Mouse (Mus musculus) T-helper 1 cell (primary cell): ENCODE measurements around the gene Cacng3.

Experiments
- in situ Hi-C: fragments of 300-600 bp; cut with MboI, MseI; formaldehyde crosslinking; loops from one replicate; pipeline ENCODE4 v1.15.1; 2025; ENCODE audit warnings: high pct_unique_total_duplicates

Gene Cacng3

DNA sequence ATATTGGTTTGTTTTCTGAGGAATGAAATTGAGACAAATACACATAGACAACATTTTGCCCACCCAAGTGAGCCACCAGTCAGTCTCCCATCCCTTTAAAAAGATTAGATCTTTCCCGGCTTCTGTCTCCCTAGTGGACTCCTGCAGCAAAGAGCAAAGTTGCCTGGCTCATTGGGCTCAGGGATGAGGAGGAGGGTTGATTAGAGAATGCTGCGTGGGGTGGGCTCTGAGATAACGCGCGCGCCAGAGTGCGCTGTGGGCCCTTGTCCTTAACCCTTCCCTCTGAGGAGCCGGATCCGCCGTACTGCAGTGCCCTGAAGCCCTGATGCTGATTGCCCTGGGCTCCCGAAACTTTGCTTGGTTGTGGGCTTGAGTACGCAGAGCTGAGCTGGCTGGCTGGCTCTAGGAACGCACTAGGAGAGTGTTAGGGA, at the start of gene Cacng3:
Cacng3 (plus strand) TSS at position 51 of the 431 bp plus-strand sequence.
- in situ Hi-C loops: no loop called here

- in situ Hi-C loops: no loop called here
Measured at GRCm38 (mm10) chr7:122622125-122622774, 48.0 kb upstream of the Cacng3 start.

- in situ Hi-C loops: no loop called here
Measured at GRCm38 (mm10) chr7:122623753-122624152, 46.5 kb upstream of the Cacng3 start.

- in situ Hi-C loops: no loop called here
Measured at GRCm38 (mm10) chr7:122628050-122628449, 42.2 kb upstream of the Cacng3 start.

GRCm38 (mm10) chr7:122630386-122630785, 39.9 kb upstream of the Cacng3 start:
- in situ Hi-C loops: no loop called here

GRCm38 (mm10) chr7:122631151-122631550, 39.1 kb upstream of the Cacng3 start:
- in situ Hi-C loops: no loop called here

DNA sequence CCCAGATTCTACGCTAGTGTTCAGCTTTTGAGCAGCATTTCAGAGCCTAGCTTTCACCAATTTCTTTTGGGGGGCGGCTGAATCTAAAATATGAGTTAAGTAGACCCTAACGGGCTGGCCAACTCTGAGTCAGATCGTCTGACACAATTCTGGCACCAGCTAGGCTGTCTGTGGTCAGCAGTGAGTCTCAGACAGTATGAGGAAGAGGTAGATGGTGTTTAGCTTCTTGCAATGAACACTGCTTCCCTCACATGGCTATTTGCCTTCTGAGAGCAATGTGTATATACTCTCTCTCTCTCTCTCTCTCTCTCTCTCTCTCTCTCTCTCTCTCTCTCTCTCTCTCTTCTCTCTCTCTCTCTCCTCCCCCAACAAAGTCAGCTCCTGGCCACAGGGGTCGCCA, 37.3 kb upstream of the Cacng3 start:
- in situ Hi-C loops: no loop called here

- in situ Hi-C loops: no loop called here
Measured at GRCm38 (mm10) chr7:122633463-122633862, 36.8 kb upstream of the Cacng3 start.

- in situ Hi-C loops: no loop called here
Measured at GRCm38 (mm10) chr7:122643676-122644075, 26.6 kb upstream of the Cacng3 start.

DNA sequence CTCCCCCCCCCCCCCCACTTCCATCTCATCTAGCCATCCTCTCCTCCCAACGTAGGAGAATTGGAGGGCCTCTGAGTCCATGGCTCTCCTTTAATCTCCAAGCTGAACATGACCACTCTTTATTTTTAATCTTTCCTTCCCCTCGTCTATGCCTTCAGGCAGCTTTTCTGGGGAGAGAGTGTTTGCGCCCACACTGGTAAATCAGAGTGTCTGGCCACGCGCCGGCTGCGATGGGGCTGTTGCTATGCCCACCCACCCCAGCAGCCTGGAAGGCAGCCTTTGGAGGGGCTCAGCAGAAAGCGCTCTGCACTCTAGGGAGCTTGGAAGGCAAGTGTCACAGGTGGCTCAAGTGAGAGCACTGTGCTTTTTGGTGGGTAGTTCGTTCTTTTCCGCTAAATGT, 21.0 kb upstream of the Cacng3 start:
- in situ Hi-C loops: no loop called here

GRCm38 (mm10) chr7:122652523-122652922, 17.8 kb upstream of the Cacng3 start:
- in situ Hi-C loops: loop anchor here (10.0 kb wide), 1 partner anchor 168 kb away; no protein-coding TSS in a partner anchor

- in situ Hi-C loops: loop anchor here (10.0 kb wide), 1 partner anchor 172 kb away; no protein-coding TSS in a partner anchor
Measured at GRCm38 (mm10) chr7:122656671-122657070, 13.6 kb upstream of the Cacng3 start.

DNA sequence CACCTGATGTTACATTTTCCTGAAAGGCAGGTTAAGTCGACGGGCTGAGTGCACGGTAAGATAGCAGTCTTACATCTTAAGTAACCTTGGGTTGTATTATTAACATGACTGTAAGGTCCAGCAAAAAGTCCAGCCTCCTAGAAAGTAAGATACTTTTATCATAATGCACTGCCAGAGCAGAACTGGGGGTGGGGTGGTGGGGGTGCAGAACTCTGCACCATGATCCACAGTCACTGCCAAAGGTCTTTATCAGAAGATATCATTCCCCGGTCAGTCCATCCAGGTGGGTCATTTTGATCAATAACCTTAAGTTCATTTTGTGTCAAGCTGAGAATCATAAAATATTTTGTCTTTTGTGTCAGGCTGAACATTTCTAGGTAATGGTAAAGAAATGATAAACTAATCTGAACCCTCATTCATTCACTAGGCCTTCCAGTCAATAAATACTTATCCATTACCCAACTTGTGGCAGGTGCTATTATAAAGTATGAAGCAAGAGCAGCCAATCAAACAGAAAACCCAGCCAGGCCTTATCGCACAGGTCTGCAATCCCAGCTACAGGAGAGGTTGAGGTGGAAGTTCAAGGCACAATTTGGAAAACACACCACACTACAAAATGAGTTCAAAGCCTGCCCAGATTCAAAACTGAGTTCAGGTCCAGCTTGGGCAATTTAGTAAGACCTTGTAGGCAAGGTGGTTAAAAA, 12.7 kb upstream of the Cacng3 start:
- in situ Hi-C loops: loop anchor here (10.0 kb wide), 1 partner anchor 173 kb away; no protein-coding TSS in a partner anchor

- in situ Hi-C loops: no loop called here
Measured at GRCm38 (mm10) chr7:122665311-122666049, 4.8 kb upstream of the Cacng3 start.

GRCm38 (mm10) chr7:122667903-122668302, 2.4 kb upstream of the Cacng3 start:
- in situ Hi-C loops: no loop called here

DNA sequence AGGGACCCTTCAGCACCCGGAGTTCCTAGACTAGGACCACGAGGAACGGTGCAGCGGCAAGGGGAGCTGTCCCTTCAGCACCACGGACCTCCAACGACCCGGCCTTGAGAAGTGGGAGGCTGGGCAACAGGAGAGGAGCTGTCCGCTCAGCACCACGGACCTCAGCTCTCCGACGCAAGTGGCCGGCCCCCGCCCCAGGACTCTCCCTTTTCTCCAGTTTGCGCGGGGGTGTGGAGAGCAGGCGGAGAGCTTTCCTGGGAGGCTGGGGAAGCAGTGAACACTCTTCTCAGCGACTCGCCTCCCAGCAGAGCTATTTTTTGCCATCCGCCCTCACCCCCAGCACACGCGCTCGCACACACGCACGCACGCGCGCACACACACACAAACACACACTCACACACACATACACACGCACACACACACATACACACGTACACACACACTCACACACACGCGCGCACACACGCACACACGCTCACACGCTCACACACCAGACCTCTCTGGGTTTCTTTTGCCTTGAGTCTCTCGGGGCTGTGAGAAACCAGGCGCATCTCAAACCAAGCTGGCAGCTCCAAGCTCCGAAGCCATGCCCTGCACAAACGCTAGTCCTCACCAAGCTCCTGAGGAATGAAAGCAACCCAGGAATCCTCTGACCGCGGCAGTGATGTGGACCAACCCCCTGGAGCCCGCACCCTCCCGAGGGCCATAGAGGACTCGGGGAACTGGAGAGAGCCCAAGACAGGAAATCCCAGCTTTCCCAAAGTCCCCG, 765 bp downstream of the Cacng3 start:
- in situ Hi-C loops: no loop called here

- in situ Hi-C loops: no loop called here
Measured at GRCm38 (mm10) chr7:122672981-122673380, 2.7 kb downstream of the Cacng3 start.

- in situ Hi-C loops: no loop called here
Measured at GRCm38 (mm10) chr7:122675207-122675606, 4.9 kb downstream of the Cacng3 start.

DNA sequence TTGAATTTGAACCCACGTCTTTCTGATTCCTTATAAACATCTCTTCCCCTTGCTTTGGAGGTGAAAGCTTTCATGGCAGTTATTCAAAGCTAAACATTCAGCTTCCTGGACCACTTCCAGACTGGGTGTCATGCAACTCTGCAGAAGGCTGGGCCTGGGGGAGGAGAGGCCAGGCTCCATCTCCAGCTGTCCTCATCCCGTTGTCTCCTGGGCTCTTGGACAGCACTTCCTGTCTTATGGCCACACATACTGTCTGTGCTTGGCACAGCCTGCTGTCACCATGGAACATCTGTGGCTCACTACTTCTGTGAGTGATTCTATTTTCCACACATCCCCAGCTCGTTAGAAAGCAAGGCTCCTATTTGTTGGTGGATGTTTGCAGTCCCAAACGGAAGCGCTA, 31.5 kb downstream of the Cacng3 start:
- in situ Hi-C loops: no loop called here

GRCm38 (mm10) chr7:122702443-122702842, 32.2 kb downstream of the Cacng3 start:
- in situ Hi-C loops: no loop called here

DNA sequence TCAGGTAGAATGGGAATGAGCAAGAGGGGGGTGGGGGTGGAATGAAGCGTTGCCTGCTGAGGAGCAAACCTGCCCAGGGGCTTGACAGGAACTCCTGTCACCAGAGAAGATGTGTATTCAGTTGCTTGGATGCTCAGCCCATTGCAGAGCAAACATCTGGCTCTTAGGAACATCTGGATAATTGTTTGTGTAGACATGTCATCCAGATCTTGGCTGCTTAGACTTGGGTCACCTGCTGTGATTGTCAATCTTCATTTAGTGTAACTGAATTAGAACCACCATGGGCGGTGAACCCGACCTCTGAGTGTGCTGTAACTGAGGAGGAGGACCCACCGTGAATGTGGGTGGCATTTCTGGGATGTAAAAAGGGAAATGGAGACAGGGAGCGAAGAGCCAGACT, 36.4 kb downstream of the Cacng3 start:
- in situ Hi-C loops: no loop called here

- in situ Hi-C loops: no loop called here
Measured at GRCm38 (mm10) chr7:122716299-122716698, 46.0 kb downstream of the Cacng3 start.
